Mouse (Mus musculus): ENCODE results near the gene Hoxb13. TPM values are rescaled to one million over a fixed set of nuclear protein-coding genes. Genes with fewer than 3 reads are reported as not detected.

The Hoxb13 gene
- total and polyA plus RNA-seq, 3 experiments, result 13.8 to 16.7 TPM; not detected in 1

DNA sequence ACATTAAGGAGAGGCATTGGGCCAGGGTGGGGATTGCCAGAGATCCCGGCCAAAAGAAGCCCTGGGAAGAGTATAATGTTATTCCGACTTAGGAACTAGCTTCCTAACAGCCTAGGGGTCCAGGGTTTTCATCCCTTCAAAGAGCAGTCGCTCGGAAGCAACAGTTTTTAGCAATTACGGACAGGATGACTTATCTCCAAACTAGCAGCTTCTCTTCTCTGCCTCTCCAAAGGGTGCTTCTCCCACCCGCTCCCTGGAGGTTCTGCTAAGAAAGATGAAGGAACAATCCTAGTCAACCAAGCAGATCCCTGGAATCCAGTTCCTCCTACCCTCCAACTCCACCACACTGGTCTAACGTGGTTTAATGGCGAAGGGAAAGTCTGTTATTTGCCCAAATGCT lies 15.8 kb upstream of the Hoxb13 start:
- Histone ChIP-seq H3K79me2 (ENCODE audit: control insufficient read depth, insufficient read depth, low read length, poor library complexity) (no peaks in the 10 kb centered on the region), H3K27me3 (ENCODE audit: control insufficient read depth in 1 of 2, insufficient read depth in 2 of 2, low read length in 2 of 2) (peaks cover 18 to 24% of the 10 kb centered on the region in 2 experiments), H3K36me3 (ENCODE audit: control insufficient read depth in 1 of 2, insufficient read depth in 2 of 2, low read length in 2 of 2) (no peaks in the 10 kb centered on the region), H3K4me3 (ENCODE audit: control insufficient read depth in 1 of 2, insufficient read depth in 1 of 2, low read depth in 2 of 2, low read length in 2 of 2) (no peak overlapping the region), H3K27ac (ENCODE audit: control insufficient read depth, low read depth, low read length) (no peak overlapping the region), H3K9me3 (replicated peaks; ENCODE audit: insufficient read depth, low read length) (no peaks in the 10 kb centered on the region), H3K9ac (ENCODE audit: control insufficient read depth, low read depth, low read length, poor library complexity, severe bottlenecking) (no peak overlapping the region), H3K4me1 (ENCODE audit: control insufficient read depth in 1 of 2, insufficient read depth in 2 of 2, low read length in 2 of 2) (no peaks in the 10 kb centered on the region)
- TF ChIP-seq MAX (IDR thresholded peaks at IDR 0.05; ENCODE audit: low read length), result no peak
- DNase-seq (ENCODE audit: low read depth, low spot score), result no peak

DNA sequence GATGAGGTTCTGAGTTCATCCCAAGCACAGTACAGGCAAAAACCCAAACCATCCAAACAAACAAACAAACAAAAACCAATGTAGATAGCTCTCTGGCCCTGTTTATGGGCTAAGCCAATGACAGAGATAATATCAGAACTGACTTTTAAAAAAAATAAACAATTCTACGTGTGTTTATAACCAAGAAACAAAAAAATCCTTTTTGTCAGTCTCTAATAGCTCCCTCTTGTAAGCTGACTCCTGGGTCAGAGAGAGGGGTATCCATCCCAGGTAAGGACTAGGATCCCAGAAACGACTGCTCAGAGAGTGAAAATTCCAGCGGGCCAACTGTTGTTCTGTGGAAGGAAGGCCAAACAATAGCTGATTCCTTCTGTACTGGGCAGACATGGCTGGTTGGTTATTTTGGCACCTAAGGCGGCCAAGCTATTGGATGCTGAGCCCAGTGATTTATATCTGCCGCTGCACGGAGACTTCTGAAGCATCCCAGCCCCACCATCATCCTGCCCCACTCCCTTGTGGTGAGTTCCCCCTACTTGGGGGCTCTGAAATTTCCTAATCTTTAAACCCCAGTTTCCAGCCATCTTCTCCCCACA lies 15.1 kb upstream of the Hoxb13 start:
- no peak overlapping the region for H3K27ac ChIP-seq (ENCODE audit: control insufficient read depth, low read depth, low read length)
- TF ChIP-seq USF2 (IDR thresholded peaks at IDR 0.05; ENCODE audit: borderline replicate concordance in 1 of 2, insufficient read depth in 1 of 2, low read depth in 1 of 2, low read length in 2 of 2) (no peak), POLR2AphosphoS2 (IDR thresholded peaks at IDR 0.05; ENCODE audit: low read length) (no peak), GABPA (IDR thresholded peaks at IDR 0.05; ENCODE audit: low read depth, low read length) (no peak), ELF1 (IDR thresholded peaks at IDR 0.05; ENCODE audit: low read depth, low read length) (no peak), TAL1 (IDR thresholded peaks at IDR 0.05; ENCODE audit: low read length) (no peak), GATA1 (IDR thresholded peaks at IDR 0.05; ENCODE audit: low read depth, low read length) (no peak), BHLHE40 (IDR thresholded peaks at IDR 0.05; ENCODE audit: borderline replicate concordance, low read depth, low read length) (no peak), MYB (IDR thresholded peaks at IDR 0.05; ENCODE audit: low read depth, low read length) (no peak)
- no peak overlapping the region for H3K9ac ChIP-seq (ENCODE audit: control insufficient read depth, low read depth, low read length, poor library complexity, severe bottlenecking)
- peaks cover 21 to 28% of the 10 kb centered on the region in 2 experiments for H3K27me3 ChIP-seq (ENCODE audit: control insufficient read depth in 1 of 2, insufficient read depth in 2 of 2, low read length in 2 of 2)
- H3K4me1 ChIP-seq (ENCODE audit: control insufficient read depth in 1 of 2, insufficient read depth in 2 of 2, low read length in 2 of 2), result no peaks in the 10 kb centered on the region
- no peak for DNase-seq (ENCODE audit: low read depth, low spot score)
- H3K4me3 ChIP-seq (ENCODE audit: control insufficient read depth in 1 of 2, insufficient read depth in 1 of 2, low read depth in 2 of 2, low read length in 2 of 2), result no peak overlapping the region
- H3K9me3 ChIP-seq (replicated peaks; ENCODE audit: insufficient read depth, low read length), result no peaks in the 10 kb centered on the region
- H3K79me2 ChIP-seq (ENCODE audit: control insufficient read depth, insufficient read depth, low read length, poor library complexity), result no peaks in the 10 kb centered on the region
- H3K36me3 ChIP-seq (ENCODE audit: control insufficient read depth in 1 of 2, insufficient read depth in 2 of 2, low read length in 2 of 2), result no peaks in the 10 kb centered on the region

DNA sequence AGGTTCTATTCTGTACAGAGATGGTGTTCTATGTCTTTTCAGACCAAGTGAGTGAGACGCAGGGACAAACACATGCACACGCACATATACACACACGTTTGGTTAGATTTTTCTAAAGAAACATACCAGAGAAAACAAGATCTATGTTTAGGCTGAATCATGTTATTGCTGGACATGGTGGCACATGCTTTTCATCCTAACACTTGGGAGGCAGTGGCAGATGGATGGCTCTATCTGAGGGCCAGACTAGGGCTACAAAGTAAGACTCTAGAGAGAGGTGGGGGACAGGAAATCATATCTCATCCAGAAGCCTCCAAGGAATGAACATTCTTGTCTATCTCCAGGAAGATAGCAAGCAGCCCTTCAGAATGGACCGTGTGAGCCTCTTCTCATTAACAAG lies 13.1 kb upstream of the Hoxb13 start:
- Histone ChIP-seq H3K4me3 (ENCODE audit: control insufficient read depth in 1 of 2, insufficient read depth in 1 of 2, low read depth in 2 of 2, low read length in 2 of 2) (no peak overlapping the region), H3K27ac (ENCODE audit: control insufficient read depth, low read depth, low read length) (no peak overlapping the region), H3K9me3 (replicated peaks; ENCODE audit: insufficient read depth, low read length) (no peaks in the 10 kb centered on the region), H3K36me3 (ENCODE audit: control insufficient read depth in 1 of 2, insufficient read depth in 2 of 2, low read length in 2 of 2) (no peaks in the 10 kb centered on the region), H3K9ac (ENCODE audit: control insufficient read depth, low read depth, low read length, poor library complexity, severe bottlenecking) (no peak overlapping the region), H3K79me2 (ENCODE audit: control insufficient read depth, insufficient read depth, low read length, poor library complexity) (no peaks in the 10 kb centered on the region), H3K27me3 (ENCODE audit: control insufficient read depth in 1 of 2, insufficient read depth in 2 of 2, low read length in 2 of 2) (peaks cover 22 to 42% of the 10 kb centered on the region in 2 experiments), H3K4me1 (ENCODE audit: control insufficient read depth in 1 of 2, insufficient read depth in 2 of 2, low read length in 2 of 2) (no peaks in the 10 kb centered on the region)
- TF ChIP-seq MEF2A (IDR thresholded peaks at IDR 0.05; ENCODE audit: extremely low read depth, insufficient replicate concordance, low read depth, low read length, poor library complexity, severe bottlenecking), result no peak
- no peak for TF ChIP-seq MXI1 (IDR thresholded peaks at IDR 0.05; ENCODE audit: low read depth, low read length)
- no peak for TF ChIP-seq GABPA (IDR thresholded peaks at IDR 0.05; ENCODE audit: low read depth, low read length)
- DNase-seq (ENCODE audit: low read depth, low spot score), result no peak

Measured in MEL (cell line).